Mouse (Mus musculus) urinary bladder, postnatal 14 days (tissue): ENCODE results near the gene Gm36210.

Experiments
- DNase-seq: peaks from one replicate; pipeline ENCODE4 v3.0.0; 2021; ENCODE audit warnings: low spot score

The Gm36210 gene

DNA sequence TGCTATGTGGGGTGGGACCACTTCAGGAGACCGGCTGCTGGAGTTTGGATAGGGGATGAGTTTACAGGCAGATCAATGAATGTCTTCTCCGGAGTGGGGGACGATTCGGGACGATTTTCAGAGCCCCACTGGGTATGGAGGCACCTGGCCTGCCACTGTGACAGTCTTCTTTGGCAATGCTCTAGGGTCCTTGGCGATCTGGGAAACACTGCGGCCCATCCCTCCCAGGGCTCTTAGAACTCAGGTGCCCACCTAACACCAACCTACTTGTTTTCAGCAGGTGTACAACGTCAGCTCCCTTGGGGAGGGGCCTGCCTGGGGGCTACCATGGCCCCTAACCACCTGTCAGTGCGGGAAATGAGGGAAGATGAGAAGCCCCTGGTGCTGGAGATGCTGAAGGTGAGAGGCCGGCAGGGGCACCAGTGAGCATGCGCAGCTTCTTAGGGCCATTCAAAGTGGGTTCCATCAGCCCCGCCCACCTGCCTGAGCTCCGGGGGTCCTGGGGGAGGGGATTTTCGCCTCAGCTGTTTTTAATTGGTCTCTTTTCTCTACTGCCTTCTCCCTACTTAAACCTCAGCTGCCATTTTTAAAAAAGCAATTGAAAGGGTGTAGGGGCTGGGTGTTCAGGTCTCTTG lies 16.7 kb upstream of the Gm36210 start:
- DNase-seq: no peak

DNA sequence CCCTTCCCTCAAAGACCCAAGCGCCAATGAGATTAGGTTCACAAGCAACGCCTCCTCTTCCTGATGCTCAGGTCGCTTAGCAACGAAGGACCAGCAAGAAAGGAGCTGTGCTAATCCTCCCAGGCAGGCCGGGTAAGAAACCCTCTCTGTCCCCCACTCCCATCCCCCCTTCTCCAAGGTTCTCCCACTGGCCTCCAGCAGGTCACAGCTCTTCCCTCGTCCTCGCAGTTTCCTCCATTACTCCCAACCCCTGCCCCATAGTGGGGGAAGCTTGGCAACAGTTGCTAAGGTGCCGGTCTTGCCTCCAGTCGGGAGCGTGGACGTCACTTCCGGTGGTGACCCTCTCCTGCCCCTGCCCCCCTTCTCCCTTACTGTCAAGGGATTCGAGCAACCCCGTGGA lies 16.2 kb upstream of the Gm36210 start:
- peak; percentile 51 for DNase-seq

DNA sequence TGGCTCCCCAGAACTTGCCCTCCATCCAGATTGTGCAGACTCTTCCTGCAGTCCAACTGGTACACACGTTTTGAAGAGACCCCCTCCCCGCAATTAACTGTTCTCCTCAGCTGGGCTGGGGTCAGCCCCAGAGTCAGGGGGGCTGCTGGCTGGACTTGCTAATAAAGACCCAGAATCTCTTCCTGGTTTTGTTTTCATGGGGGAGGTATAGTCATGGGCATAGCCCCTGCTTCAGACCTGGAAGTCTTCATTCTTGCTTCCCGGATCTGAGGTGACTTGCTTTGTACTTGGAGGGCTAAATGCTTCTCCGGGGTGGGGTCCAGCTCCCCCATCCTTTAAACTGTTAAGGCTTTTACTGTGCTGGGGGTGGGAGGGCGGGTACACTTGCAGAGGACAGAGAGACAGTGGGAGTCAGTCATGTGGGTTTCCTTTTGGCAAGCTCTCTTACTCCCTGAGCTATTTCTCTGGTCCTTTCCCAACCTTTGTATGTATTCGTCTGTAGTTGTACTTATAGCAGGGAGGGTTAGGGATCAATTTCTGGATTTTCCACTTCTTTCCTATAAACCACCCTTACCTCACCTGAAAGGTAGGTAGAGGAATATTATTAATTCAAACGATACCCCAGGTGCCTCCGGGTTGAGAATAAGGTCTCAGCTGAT lies 15.6 kb upstream of the Gm36210 start, which contains the start of gene Nat14:
Gene Nat14 (plus strand): TSS at position 205 of the 659 bp plus-strand sequence.
- no peak for DNase-seq

- no peak for DNase-seq
Measured at GRCm38 (mm10) chr7:4920976-4921823, 14.9 kb upstream of the Gm36210 start.

- DNase-seq: no peak
Measured at GRCm38 (mm10) chr7:4920496-4920895, 14.2 kb upstream of the Gm36210 start.

DNA sequence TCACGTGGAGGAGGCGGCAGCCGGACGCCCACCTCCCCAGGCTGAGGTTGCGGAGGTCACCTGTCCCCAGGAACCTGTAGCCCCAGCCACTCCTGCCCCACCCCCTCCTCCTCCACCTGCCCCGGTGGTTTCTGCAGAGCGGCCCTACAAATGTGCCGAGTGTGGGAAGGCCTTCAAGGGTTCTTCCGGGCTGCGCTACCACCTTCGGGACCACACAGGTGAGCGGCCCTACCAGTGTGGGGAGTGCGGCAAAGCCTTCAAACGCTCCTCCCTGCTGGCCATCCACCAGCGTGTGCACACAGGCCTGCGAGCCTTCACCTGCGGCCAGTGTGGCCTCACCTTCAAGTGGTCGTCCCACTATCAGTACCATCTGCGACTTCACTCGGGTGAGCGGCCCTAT lies 13.7 kb upstream of the Gm36210 start:
- DNase-seq: no peak

DNA sequence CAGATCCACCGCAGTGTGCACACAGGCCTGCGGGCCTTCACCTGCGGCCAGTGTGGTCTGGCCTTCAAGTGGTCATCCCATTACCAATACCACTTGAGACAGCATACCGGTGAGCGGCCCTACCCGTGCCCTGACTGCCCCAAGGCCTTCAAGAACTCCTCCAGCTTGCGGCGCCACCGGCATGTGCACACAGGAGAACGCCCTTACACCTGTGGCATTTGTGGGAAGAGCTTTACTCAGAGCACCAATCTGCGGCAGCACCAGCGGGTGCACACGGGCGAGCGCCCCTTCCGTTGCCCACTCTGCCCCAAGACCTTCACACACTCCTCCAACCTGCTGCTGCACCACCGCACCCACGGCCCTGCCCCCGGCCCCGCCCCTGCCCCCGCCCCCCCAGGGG lies 12.8 kb upstream of the Gm36210 start:
- DNase-seq: no peak

GRCm38 (mm10) chr7:4918681-4919080 lies 12.4 kb upstream of the Gm36210 start:
- DNase-seq: no peak

GRCm38 (mm10) chr7:4917494-4917893 lies 11.2 kb upstream of the Gm36210 start:
- no peak for DNase-seq

- no peak for DNase-seq
Measured at GRCm38 (mm10) chr7:4915669-4916416, 9.5 kb upstream of the Gm36210 start.

DNA sequence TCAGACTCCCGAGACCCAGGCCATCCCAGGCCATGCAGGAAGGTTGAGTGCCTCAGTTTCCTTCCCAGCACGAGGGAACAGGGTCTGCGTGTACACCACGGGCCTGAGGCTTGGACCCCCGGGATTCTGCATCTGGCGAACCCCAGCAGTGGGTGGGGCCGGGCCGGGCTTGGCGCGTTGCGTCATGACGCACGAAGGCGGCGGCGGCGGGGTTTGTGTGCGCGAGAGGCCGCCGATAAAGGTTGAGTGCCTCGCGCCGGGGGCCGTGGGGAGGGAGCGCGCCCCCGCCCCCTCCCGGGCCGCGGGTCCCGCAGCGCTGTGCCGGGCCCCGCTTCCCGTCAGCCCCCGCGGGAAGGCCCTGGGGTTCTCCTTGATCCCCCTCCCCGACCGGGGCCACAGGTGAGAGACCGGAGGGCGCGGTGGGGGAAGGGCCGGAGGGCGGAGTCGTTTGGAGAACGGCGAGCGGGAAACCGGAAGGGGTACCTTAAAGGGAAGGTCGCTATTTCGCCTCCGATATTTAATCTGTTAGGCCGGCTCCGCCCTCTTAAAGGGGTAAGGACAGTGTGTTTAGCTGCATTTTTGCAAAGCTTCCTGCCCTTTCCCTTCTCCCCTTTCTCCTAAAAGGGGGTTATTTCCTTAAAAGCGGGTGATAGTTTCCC lies 8.8 kb upstream of the Gm36210 start, which contains the start of gene Zfp628:
Gene Zfp628 (plus strand): TSS at position 211 of the 659 bp plus-strand sequence.
- DNase-seq: peak; percentile 93

GRCm38 (mm10) chr7:4912248-4912647 lies 5.9 kb upstream of the Gm36210 start:
- no peak for DNase-seq

DNA sequence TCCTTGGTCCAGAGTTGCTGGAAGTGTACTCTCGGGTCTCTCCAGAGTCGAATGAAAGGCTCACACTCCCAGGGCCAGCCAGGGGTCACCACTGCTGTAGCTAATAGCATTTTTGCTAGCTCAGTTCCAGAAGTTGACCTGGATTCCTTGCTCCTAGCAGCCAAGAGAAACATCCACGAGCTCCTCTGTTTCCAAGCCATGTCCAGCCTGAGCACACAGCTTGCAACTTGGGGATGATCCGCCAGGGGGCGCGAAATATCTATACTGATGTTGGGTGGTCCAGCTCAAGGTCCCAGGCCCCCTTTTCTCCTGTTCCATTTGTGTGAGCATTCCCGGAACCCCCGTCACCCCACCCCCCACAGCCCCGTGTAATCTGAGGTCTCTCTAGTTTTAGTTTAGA lies 5.2 kb upstream of the Gm36210 start:
- DNase-seq: peak; percentile 64

- DNase-seq: no peak
Measured at GRCm38 (mm10) chr7:4902404-4902803, 3.9 kb downstream of the Gm36210 start.

- no peak for DNase-seq
Measured at GRCm38 (mm10) chr7:4901171-4901570, 5.1 kb downstream of the Gm36210 start.

DNA sequence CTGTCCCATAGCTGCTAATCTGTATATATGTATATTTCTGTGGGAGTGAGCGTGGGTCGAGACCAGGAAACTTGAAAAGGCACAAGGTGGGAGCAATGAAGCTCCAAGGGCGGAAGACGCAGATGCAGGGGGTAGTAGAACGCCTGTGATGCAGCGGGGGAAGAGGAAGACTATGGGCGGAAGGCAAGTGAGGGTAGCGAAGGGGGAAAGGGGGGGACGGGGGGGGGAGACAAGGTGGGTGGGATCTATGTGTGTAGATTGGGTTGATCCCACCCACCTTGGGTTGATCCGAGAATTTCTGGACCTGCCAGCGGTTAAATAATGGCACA lies 5.8 kb downstream of the Gm36210 start:
- no peak for DNase-seq

GRCm38 (mm10) chr7:4899649-4900522 lies 6.4 kb downstream of the Gm36210 start:
- peak; percentile 56 for DNase-seq

- DNase-seq: no peak
Measured at GRCm38 (mm10) chr7:4898851-4899648, 7.3 kb downstream of the Gm36210 start.

GRCm38 (mm10) chr7:4895186-4895585 lies 11.1 kb downstream of the Gm36210 start:
- DNase-seq: no peak

- DNase-seq: peak; percentile 26
Measured at GRCm38 (mm10) chr7:4886680-4887079, 19.6 kb downstream of the Gm36210 start.
